Mouse (Mus musculus) adrenal gland, postnatal 4 days (tissue): ENCODE measurements at regions not wholly inside any gene's neighbourhood (a gene's known extent, or its start where the extent isn't known, plus 50 kb on each side); places are given as distances from the start of the nearest gene placed in this dataset.

Experiments
- DNase-seq, 2 experiments: peaks; one replicate each; pipeline ENCODE4 v3.0.0; 2021 to 2022; ENCODE audit warnings: low spot score in 2 of 2, mixed read lengths in 2 of 2

DNA sequence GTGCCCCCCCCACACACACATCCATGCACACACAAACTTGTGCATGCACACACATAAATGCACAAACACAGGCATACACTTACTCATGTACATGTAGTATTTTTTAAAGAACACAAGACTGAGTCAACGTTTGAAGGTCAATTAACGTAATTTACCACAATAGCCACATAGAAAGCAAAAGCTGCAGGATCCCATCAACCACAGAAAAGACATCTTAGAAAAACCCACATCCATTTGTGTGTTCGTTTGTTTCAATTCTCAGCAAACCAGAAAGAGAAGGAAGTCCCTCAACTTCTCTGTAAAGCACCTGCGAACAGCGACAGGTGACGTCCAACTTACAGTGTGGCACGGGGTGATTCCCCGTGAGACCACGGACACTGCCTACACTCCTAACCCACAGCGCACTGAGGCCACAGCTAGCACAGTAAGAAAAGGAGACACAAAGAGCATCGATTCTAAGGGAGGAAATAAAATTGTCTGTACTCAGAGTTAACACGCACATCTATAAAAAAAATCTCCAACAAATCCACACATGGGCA is 53.8 kb downstream of the Dio3 start:
- no peak for DNase-seq

DNA sequence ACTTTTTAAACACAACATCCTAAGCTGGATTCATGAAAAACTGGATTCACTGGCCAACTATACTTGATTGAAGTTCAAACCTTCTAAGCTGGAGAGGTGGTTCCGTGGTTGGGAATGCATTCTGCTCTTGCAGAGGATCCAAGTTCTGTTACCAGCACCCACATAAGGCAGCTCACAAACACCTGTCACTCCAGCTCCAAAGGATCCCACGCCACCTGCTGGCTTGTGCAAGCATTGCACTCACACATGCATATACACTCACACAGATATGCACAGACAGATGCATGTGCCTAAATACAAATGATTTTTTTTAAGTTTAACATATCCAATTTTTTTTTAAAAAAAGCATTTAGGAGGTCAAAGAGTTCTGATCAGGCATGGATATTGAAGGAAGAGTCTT is 55.7 kb downstream of the Dio3 start:
- no peak for DNase-seq

DNA sequence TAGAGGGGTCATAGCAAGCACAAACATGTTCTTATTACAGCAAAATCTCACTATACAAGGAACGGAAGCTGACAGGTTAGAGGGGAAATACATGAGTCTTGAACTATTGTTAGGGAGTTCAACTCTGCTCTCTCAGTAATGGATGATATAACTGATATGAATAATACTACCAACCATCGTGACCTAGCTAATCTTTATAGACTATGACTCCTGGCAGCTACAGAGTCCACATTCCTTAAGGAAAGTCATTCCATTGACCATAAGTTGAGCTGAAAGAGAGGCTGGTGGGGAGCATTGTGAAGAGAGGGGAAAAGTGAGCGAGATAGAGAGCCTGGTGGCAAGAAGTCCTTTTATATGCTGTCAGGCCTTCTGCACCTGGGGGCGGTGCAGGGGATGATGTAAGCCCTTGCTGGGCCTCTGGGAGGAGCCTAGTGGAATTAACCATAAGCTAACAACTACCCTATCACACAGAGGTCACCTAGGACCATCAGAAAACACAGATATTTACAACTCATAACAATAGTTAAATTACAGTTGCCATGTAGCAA is 65.5 kb downstream of the Dio3 start:
- DNase-seq: no peak

DNA sequence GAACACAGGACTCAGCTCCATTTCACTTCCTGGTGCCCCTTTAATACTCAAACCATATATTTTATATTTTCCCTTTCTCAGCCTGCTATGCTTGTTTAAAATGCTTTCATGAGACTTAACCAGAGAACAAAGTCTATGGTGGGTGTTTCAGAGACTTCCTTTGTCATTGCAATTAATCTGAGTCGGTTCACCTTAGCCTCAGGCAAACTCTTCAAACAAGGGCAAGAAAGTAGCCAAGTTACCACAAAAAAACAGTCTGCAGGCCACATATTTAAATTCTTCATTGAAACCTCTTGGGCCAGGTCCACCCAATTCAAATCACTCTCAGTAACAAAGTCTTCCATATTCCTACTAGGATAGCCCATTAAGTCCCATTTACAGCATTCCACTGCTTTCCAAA is 70.8 kb downstream of the Dio3 start:
- DNase-seq: no peak

DNA sequence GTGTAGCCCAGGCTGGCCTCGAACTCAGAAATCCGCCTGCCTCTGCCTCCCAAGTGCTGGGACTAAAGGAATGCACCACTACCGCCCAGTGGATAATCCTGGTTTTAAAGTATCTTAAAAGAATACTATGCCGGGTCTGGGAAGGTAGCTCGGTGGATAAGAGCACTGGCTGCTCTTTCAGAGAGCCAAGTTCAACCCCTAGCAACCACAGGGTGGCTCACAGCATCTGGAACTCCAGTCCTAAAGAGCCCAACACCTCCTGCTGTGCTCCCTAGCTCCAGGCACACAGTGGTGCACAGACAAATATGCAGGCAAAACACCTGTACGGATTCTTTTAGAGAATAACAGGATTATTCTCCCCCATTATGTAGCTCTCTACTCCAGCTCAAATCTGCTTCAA is 77.0 kb downstream of the Dio3 start:
- DNase-seq: no peak

DNA sequence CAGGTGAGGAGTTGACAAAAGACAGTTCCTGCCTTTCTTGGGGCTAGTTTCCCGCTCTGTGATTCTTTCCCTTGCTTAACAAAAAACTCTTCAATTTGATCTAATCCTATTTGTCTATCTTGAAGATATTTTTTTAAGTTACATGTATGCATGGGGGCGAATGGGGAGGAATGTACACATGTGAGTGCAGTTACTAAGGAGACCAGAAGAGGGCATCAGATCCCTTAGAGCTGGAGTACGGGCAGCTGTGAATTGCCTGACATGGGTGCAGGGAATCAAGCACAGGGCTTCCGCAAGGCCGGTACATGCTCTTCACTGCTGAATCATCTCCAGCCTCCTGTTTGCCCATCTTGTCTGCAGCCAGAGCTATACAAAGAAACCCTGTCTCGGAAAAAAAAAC is 79.8 kb upstream of the Ppp2r5c start:
- DNase-seq: no peak

DNA sequence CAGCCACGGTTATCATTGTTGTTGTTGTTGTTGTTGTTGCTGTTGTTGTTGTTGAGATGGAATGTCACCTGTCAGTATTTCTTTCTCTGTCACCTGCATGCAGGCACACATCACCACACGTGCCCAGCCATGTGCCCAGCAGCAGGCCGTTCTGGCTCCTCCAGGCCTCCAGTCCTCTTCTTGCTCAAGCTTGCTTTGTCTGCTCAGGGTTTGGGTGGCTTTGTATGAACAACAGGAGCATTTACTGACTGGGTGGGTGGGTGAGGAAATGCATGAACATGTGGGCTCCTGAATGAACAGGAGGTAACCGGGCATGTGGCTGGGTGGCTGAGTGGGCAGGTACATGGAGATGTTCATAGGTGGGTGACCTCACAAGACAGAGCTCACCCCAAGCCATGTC is 79.1 kb upstream of the Ppp2r5c start:
- DNase-seq: no peak

DNA sequence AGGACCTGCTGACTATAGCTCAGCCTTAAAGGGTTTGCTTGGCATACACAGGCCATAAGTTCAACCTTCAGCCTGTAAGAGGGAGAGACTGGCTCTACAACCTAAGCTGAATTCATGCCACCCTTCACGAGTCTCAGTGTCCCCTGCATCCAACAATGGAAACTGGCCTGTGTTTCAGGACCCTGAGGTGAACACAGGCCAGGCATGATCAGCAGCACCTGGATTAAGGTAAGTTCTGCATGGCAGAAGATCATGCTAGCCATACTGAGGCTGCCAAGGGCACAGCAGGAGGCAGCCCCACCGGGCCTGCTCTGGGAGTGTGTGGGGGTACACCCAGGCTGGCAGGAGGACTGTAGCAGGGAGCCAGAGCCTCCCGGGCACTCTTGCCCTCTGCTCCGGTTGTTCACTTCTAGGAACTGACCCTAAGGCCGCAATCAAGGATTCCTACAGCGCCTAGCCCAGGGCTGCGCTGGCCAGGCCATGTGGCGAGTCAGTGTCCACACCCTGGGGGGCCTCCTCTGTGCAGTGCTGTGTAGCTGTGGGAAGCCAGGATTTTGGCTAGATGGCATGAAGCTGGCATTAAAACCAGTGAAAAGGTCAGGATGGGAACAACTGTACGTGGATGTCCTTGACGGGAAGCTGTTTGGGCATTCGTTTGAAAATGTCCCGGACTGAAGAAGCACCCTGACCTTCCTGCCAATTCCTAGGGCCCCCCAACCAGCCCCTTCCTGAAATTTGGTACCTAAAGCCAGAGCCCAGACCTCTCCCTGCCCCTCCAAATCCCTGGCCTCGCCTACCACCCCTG is 74.8 kb upstream of the Ppp2r5c start:
- DNase-seq: no peak

DNA sequence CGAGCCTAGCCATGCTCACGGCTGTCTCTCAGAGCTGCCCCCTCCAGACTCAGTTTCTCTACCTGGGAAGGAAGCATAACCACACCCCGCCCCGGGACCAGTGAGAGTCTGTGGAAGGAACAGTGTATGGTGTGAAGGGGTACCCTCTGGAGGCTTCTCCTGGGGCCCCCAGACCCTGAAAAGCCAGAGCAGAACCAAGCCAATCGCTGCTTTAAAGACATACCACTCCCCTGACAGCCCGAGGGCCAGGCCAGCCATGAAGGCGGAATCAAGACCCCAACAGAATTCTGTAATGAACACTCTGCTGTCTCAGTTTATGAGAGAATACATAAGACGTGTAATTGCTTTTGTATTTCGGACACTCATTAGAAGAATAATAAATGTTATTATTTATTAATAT is 73.9 kb upstream of the Ppp2r5c start:
- no peak for DNase-seq

DNA sequence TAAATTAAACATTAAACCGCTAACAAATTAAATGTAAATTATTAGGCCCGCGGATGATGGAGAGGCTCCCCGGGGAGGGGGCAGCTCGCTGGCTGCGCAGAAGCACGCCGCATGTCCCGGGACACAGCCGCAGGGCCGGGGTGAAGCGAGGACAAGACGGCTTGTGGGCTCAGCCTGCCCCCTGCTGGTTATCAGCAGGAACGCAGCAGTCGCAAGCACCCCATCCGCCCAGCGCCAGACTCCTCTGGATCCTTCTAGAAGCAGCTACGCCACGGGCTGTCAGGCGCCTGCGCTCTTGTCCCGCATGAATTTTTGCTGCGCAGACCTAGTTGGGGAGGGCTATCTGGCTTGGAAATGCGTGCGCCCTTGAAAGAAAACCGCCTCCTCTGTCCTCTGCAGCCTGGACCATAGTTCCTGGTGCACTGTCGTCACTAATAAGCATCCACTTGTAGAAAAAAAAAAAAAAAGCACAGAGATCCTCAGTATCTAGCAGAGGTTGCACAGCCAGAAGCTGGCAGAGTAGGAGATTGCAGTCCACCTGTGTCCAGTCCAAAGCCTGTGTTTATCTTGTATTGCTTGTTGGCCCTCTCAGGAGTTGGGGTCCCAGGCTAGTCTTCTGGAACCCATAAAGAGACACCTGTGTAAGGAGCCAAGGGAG is 73.4 kb upstream of the Ppp2r5c start:
- peak; percentile 72 to 74 for DNase-seq

DNA sequence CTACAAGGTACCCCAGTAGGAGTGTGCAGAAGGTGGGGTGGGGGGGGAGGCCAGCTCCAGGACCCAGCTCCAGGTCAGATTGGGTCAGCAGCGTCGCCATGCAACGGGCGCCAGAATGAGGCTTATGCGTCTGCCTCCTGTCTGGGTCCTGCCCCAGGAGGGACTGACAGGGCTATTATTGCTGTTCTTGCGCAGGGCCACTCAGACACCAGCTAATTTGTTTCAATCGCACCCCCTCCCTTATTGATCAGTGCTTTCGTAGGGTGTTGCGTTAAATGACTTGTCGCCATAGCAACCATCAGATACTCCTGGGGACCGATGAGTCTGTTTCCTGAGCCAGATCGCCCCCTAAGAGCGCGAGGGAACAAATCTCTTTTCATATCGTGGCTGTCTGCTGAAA is 71.8 kb upstream of the Ppp2r5c start:
- DNase-seq: no peak

DNA sequence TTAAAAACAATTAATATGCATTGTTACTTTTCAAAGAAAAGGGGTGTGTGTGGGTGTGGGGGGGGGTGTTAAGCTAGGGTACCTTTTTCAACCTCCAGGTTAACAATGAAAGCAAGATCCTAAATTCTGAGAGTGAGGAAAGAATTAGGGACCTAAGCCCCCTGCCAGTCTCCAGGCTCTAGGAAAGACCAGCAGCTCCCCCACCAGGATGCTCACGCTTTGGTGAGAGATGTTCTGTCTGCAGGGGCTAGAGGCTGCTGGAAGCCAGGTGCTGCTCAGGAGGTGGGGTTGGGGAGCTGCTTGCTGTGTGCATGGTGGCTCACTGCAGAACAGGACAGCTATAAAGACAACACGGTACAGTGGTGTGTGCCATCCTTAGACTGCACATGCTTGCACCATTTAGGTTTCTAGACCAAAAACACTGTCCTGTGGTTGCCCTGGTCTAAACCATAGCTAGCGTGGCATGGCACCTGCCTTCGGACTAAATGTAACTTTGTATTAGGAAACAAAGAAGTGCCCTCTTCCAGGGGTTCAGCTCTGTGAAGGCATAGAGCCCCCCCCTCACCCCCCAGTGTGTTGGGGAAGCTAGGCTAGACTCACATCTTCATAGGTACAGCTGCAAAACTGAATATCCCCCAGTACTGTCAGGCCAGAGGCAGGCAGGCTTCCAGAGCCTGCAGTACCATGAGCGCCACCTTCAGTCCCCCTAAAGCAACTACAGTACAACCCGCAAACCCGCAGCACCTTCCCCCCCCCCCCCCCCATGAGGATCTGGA is 70.7 kb upstream of the Ppp2r5c start:
- no peak for DNase-seq

DNA sequence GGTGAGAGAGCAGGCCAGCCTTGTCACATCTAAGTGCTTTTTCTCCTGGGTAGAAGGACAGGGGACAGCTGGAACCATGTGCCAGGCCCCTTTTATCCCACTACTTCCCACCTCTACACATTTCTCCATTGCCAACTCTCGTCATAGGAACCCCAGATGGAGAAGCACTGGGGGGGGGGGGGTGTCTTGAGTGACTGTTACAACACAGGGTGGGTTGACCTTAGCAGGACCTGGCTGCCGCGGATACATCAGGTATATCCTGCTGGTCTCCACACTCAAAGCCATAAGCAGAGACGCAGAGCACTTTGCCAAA is 70.1 kb upstream of the Ppp2r5c start:
- no peak for DNase-seq

DNA sequence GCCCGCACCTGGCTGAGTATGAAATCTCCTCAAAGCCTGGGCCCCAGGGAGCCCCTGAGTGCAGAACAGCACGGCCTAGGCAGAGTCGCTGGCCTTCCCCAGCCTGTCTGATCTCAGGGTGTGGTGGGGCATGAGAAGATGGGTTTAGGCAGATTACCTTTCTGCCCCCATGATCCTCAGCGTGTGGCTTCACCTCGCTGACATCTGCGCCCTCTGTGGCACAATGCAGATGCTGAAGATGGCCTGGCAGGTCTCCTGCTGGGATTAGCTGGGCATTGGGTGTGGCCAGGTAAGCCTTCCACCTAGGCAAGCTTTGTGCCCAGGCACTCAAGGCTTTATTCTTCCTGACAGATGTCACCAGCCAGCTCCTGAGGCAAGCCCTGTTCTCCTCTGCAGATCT is 69.6 kb upstream of the Ppp2r5c start:
- no peak for DNase-seq

DNA sequence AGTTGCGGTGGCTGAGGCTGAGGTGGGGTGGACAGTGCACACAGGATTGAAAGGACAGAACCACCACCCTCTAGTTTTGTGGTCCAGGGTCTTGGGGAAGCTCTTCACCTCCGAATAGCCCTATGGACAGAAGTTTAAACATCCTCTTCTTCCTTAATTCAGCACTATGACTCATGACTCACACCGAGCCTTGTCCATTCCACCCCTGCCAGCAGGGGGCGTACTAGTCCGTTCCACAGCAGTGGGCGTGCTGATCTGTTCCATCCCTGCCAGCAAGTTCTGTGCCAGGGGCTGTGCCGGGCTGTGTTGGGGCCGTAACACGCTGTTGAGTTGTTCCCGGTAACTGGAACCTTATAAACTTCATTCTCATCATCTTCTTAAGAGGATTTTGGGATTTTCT is 69.2 kb upstream of the Ppp2r5c start:
- DNase-seq: peak; percentile 48 to 49

DNA sequence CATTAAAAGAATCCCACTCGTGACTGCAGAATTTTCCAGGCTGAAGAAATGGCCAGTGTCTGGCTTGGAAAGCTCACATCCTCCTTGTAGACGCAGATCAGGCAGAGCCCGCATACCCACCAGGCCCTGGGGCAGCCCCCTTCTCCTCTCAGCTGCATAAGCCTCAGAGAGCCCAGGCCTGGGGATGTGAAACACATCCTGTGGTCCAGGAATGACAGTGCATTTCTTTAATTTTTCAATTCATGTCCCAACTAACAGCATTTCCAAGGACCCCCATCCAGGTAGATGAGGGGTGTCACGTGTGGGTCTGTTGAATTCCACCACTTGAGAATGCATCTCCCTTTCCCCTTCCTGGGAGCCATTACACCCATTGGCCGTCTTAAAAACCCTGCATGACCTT is 68.6 kb upstream of the Ppp2r5c start:
- DNase-seq: no peak

DNA sequence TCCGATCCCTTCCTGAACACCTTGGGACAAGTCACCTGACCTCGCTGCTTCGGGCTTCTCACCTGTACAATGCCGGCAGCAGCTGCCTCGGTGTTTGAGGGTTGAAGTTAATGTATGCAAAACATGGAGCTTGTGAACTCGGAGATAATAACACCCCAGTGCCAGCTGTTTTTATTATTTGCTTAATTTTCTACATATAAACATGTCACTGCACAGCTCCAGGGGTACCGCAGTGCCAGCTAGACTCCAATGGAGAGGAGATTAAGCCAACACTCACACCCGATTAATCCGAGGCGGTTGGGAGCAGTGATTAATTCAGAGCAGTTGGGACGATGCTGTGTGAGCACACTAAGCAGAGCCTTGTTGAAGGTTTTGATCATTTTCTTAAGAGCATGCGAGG is 67.2 kb upstream of the Ppp2r5c start:
- no peak for DNase-seq

DNA sequence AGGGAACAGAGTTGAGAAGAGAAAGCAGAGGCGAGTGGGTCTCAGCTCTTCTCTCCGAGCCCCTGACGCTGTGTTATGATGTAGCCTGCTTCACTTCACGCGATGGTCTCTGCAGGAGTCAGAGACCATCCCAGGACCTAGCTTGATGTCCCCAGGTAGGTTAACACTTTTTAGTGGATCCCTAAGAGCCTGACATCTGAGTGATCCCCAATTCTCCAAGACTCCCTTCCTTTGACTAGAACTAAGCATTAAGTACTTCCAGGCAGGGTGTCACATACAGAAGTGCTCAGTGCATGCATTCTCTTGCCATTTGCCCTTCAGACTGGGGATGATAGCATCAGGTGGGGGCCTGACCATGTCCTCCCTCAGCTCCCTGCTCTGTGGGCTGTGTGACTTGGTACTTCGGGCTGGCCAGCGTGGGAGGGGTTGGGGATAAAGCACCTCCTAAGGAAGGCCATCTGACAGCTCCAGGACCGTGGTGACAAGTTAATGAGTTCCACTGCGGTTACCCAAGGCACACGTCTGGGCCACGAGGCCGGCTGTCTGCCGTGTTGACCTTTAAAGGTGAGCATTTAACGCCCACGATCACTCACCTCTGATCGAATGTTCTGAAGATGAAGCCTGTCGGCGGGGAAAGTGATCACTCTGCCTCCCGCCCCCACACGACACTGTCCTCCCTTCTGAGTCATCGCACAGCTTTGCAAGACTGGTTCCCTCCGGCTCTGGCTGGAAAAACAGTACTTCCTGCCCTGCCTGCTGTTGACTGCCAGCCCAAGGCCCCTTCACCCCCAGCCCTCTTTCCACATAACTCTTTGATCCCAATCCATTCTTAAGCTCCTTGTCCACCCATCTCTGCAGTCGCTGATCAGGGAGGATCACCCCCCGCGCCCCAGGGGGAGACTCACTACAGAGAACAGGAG is 65.8 kb upstream of the Ppp2r5c start:
- peak in 1 of 2 experiments; percentile 27 for DNase-seq

DNA sequence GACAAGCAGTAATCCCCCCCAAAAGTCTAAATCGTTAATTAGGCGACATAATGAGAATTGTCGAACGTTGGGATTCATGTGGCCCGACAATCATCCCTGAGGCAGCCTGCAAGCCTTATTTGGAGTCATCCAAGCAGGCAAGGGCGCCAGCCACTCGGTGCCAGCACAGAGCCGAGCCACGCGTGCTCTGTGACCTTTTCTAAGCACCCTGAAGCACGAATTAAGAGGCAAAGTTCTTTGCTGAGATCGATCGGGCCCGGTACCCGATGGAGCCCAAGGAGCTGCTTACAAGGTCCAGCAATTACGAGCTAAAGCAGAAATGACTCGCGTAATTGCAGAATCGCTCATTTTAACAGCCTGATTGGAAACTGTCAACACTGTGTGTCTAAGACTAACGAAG is 61.9 kb upstream of the Ppp2r5c start:
- DNase-seq: no peak

DNA sequence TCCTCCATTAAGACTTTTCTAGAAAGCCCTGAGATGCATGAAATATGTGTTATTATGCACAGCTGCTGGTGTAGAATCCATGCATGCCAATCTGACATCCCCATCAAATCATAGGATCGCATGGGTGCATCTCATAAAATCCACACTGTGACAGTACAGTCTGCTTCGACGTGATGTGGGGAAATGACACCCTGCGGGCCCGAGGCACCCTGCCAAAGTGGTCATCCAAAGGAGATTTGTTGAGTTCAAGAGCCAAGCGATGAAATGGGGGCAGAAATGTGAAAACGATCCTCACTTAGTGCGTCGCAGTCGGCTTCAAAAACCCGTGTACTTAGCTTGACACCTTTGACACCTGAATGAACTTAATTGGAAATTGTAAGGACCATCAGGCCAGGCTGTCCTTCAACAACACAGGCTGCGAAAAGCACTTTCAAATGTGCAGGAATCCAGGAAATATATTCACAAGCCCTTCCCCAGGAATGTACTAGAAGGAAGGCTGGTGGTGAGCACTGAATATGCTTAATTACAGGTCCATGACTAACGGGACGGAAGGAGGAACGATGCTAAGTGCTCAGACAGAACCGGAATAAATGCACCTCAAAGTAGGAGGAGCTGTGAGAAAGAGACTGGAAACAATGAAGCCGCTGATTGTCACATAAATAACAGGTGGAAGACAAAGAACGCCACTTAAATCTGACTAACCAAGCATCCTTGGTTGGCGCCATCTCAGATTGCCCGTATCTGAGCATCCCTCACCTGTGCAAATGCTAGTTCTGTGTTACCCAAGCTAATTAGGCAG is 60.9 kb upstream of the Ppp2r5c start:
- no peak for DNase-seq
